Mouse (Mus musculus): ENCODE measurements around the gene Loxl1. TPM values are rescaled to one million over a fixed set of nuclear protein-coding genes. Genes with fewer than 3 reads are reported as not detected.

Loxl1 gene
- total RNA-seq, 1 experiment from 2014 or later = 15.1 TPM

- no peak for DNase-seq
These were observed 64.1 kb downstream of the Loxl1 start for GRCm38 (mm10) chr9:58248746-58249413.

- DNase-seq = peak; percentile 85
These were observed 65.8 kb downstream of the Loxl1 start for GRCm38 (mm10) chr9:58247064-58247759.

- DNase-seq = no peak
These were observed 66.8 kb downstream of the Loxl1 start for GRCm38 (mm10) chr9:58246083-58246591.

- no peak for DNase-seq
These were observed 69.3 kb downstream of the Loxl1 start for GRCm38 (mm10) chr9:58243696-58244095.

- DNase-seq = no peak
These were observed 70.3 kb downstream of the Loxl1 start for GRCm38 (mm10) chr9:58242696-58243095.

- peak; percentile 60 for DNase-seq
These were observed 71.1 kb downstream of the Loxl1 start for GRCm38 (mm10) chr9:58241780-58242485.

Other genes starting within 250 kb of the Loxl1 start
- 1.6 and 2.1 TPM in 2 replicates for gene Stra6, start 249.4 kb downstream of the Loxl1 start, total RNA-seq (2021)
- gene Ccdc33, start 194.4 kb downstream of the Loxl1 start, total RNA-seq (2021) = 0.39 and 0.76 TPM in 2 replicates
- gene Islr, start 108.9 kb downstream of the Loxl1 start, total RNA-seq (2021) = 10.0 and 13.3 TPM in 2 replicates
- gene Islr2, start 108.9 kb downstream of the Loxl1 start, total RNA-seq (2021) = 0.64 and 1.7 TPM in 2 replicates
- gene Pml, start 63.4 kb downstream of the Loxl1 start, total RNA-seq (2021) = 23.6 and 35.1 TPM in 2 replicates
- gene Stoml1, start 60.0 kb downstream of the Loxl1 start, total RNA-seq (2021) = 18.2 and 29.6 TPM in 2 replicates
- gene Tbc1d21, start 57.3 kb upstream of the Loxl1 start, total RNA-seq (2021) = not detected in 2 replicates
- gene Insyn1, start 175.4 kb upstream of the Loxl1 start, total RNA-seq (2021) = 8.0 and 10.2 TPM in 2 replicates
- gene Cd276, start 242.3 kb upstream of the Loxl1 start, total RNA-seq (2021) = 13.6 and 18.3 TPM in 2 replicates